7 mouse cellular contexts compared by ENCODE assay signal in genomic region chr5:97009140-97009539, GRCm38 (mm10). TPM values are rescaled to one million over a fixed set of nuclear protein-coding genes. Genes with fewer than 3 reads are reported as not detected.
DNase-seq lines count a peak whose midpoint lies in the region; ATAC-seq and TF ChIP-seq lines count a peak whose summit lies in the region.
"Not testable (repeated sequence)": the region's sequence is repeated elsewhere in the genome, so short reads cannot be mapped to it uniquely, and the experiment has no call there.

No protein-coding gene starts in this region.

- TF ChIP-seq CTCF in liver, postnatal 0 days (IDR thresholded peaks at IDR 0.05; ENCODE audit: low read depth): not testable (repeated sequence)

- not testable (repeated sequence) for H3K4me3 ChIP-seq in forebrain, embryonic 10.5 days; liver, postnatal 0 days (ENCODE audit: low read depth, low read length)
- peak overlapping the region; percentile 46 for H3K4me3 ChIP-seq in liver, embryonic 13.5 days (replicated peaks)

- peak overlapping the region; percentile 75 for H3K4me2 ChIP-seq in liver, embryonic 13.5 days
- H3K4me2 ChIP-seq in liver, postnatal 0 days (ENCODE audit: low read depth, low read length): peak overlapping the region; percentile 59

- H3K9me3 ChIP-seq in forebrain, embryonic 10.5 days; liver, embryonic 13.5 days (replicated peaks); liver, postnatal 0 days (ENCODE audit: low read length): not testable (repeated sequence)

- not testable (repeated sequence) for H3K4me1 ChIP-seq in forebrain, embryonic 10.5 days
- H3K4me1 ChIP-seq in liver, embryonic 13.5 days (replicated peaks): peaks cover 93% of the 10 kb centered on the region
- peaks cover 61% of the 10 kb centered on the region for H3K4me1 ChIP-seq in liver, postnatal 0 days (ENCODE audit: insufficient read depth)

- DNase-seq in T-cell, adult 2 months (ENCODE audit: low spot score): peak; percentile 14
- peak; percentile 7 for DNase-seq in forebrain, embryonic 10.5 days (ENCODE audit: extremely low spot score, low spot score)
- not testable (repeated sequence) for DNase-seq in liver, embryonic 13.5 days; liver, postnatal 0 days
- peak; percentile 23 for DNase-seq in naive thymus-derived CD4-positive, alpha-beta T cell, adult 2 months (ENCODE audit: low read depth)

- peak overlapping the region; percentile 60 for H3K9ac ChIP-seq in liver, embryonic 13.5 days
- not testable (repeated sequence) for H3K9ac ChIP-seq in liver, postnatal 0 days (replicated peaks)

- 91% methylated on average over 10 of the region's 10 CpGs for WGBS in forebrain, embryonic 10.5 days
- 56% methylated on average over 10 of the region's 10 CpGs for WGBS in liver, embryonic 13.5 days (ENCODE audit: insufficient replicate concordance)
- WGBS in liver, postnatal 0 days (ENCODE audit: insufficient replicate concordance): 71% methylated on average over 10 of the region's 10 CpGs

- peak; percentile 70 for ATAC-seq in CD4-positive, CD25-positive, alpha-beta regulatory T cell, adult 4 months
- peak; percentile 52 for ATAC-seq in inflammation-experienced regulatory T-cells, adult 6 months
- ATAC-seq in liver, embryonic 13.5 days (ENCODE audit: low read depth); liver, postnatal 0 days: not testable (repeated sequence)

- TF ChIP-seq EP300 in liver, postnatal 0 days (IDR thresholded peaks at IDR 0.05; ENCODE audit: low read depth): not testable (repeated sequence)

- H3K27ac ChIP-seq in forebrain, embryonic 10.5 days: not testable (repeated sequence)
- peak overlapping the region; percentile 92 for H3K27ac ChIP-seq in liver, embryonic 13.5 days
- peak overlapping the region; percentile 78; the same call in 1 of the 2 replicates for H3K27ac ChIP-seq in liver, postnatal 0 days (ENCODE audit: low read depth)

- H3K27me3 ChIP-seq in forebrain, embryonic 10.5 days (ENCODE audit: poor library complexity, severe bottlenecking); liver, embryonic 13.5 days; liver, postnatal 0 days (ENCODE audit: insufficient read depth, low read length): not testable (repeated sequence)

- not testable (repeated sequence) for H3K36me3 ChIP-seq in forebrain, embryonic 10.5 days (replicated peaks); liver, postnatal 0 days (replicated peaks; ENCODE audit: insufficient read depth, low read length)
- H3K36me3 ChIP-seq in liver, embryonic 13.5 days: peaks cover 12% of the 10 kb centered on the region

RNA-seq across cellular contexts. Expression of gene Bmp2k, which starts 11.7 kb away (rescaled TPM):
- 10 to 100 TPM; 17.8 to 25.5 TPM for polyA plus RNA-seq in CD4-positive, CD25-positive, alpha-beta regulatory T cell, adult 4 months (2017; shearing (Covaris generic))
- polyA plus RNA-seq in forebrain, embryonic 10.5 days (2016; fragmentation: Nextera tagmentation; extraction: Ambion mirVana): 8.7 and 8.8 TPM in 2 replicates
- 10 to 100 TPM in 2 of 3 experiments, 1 to 10 TPM in 1; 9.3 to 18.6 (median 10.8) TPM for polyA plus RNA-seq in inflammation-experienced regulatory T-cells, adult 6 months (2017; shearing (Covaris generic))
- polyA plus RNA-seq in liver, embryonic 13.5 days (2015; fragmentation: Nextera tagmentation; extraction: Ambion mirVana): 34.7 and 39.3 TPM in 2 replicates
- polyA plus RNA-seq in liver, postnatal 0 days (2015; fragmentation: Nextera tagmentation; extraction: Ambion mirVana): 13.6 and 15.2 TPM in 2 replicates
